Mouse (Mus musculus): ENCODE measurements around the gene Cbr3.

DNA sequence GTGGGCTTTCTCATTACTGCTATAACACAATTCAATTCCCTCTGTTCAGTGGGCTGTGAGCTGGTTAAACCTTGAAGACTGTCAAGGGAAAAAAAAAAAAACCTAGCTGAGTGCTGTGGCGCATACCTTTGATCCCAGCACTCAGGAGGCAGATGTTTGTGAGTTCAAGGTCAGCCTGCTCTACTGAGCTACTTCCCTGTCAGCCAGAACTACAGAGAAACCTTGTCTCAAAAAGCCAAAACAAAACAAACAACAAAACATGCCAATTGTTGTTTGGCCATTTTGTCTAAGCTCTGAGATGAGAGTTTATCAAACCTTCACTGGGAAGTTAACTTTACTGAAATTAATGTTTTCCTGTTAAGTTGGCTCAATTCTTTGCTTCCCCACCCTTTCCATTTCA is 26.2 kb downstream of the Cbr3 start:
- TF ChIP-seq GATA1 (IDR thresholded peaks at IDR 0.05; ENCODE audit: low read length) (no peak), TAL1 (IDR thresholded peaks at IDR 0.05; ENCODE audit: low read length) (no peak)
